Mouse (Mus musculus) lung, adult 18-20 months (tissue): ENCODE data around the gene Amy2a2.
"Not testable (repeated sequence)": the region's sequence is repeated elsewhere in the genome, so short reads cannot be mapped to it uniquely, and the experiment has no call there.

ENCODE experiments used
- DNase-seq, 2 experiments: peaks; one replicate each; pipeline ENCODE4 v3.0.0; 2022; ENCODE audit warnings: mixed read lengths in 2 of 2

Amy2a2 gene

GRCm38 (mm10) chr3:113356558-113356957, at the start of gene Amy2a2:
Gene Amy2a2, minus strand, starts transcription at chr3:113356658.
- DNase-seq, result not testable (repeated sequence)

GRCm38 (mm10) chr3:113345484-113345883, 11.0 kb downstream of the Amy2a2 start:
- DNase-seq, result not testable (repeated sequence)

- not testable (repeated sequence) for DNase-seq
Measured at GRCm38 (mm10) chr3:113323952-113324351, 32.5 kb downstream of the Amy2a2 start, which contains the start of gene Amy2a3. Gene Amy2a3, minus strand, starts transcription at chr3:113324052.

GRCm38 (mm10) chr3:113312937-113313336, 43.5 kb downstream of the Amy2a2 start:
- not testable (repeated sequence) for DNase-seq
